Comparison of ENCODE assay signal across 9 mouse cellular contexts in genomic region chr8:105495350-105496302, GRCm38 (mm10). TPM values are rescaled to one million over a fixed set of nuclear protein-coding genes. Genes with fewer than 3 reads are reported as not detected.
DNase-seq lines count a peak whose midpoint lies in the region; ATAC-seq and TF ChIP-seq lines count a peak whose summit lies in the region.
"Had no signal": no experiment of that assay in that cellular context is flagged by ENCODE, and none has a peak within 500 bp of the region (broad histone marks: within the 10 kb centered on the region; RNA-seq: fewer than 3 reads in every experiment).

No protein-coding gene starts in this region.

- no peaks in the 10 kb centered on the region; the same call in 1 of the 2 replicates for H3K36me3 ChIP-seq in heart, adult 2 months (ENCODE audit: control insufficient read depth, insufficient read depth, low read length)
- no peaks in the 10 kb centered on the region for H3K36me3 ChIP-seq in hindbrain, embryonic 16.5 days (ENCODE audit: control insufficient read depth, insufficient read depth, low read length)
- H3K36me3 ChIP-seq in midbrain, embryonic 12.5 days, result no peaks in the 10 kb centered on the region

- peak overlapping the region; percentile 68 for H3K4me3 ChIP-seq in heart, adult 2 months
- H3K4me3 ChIP-seq in brown adipose tissue, adult 24 weeks (ENCODE audit: insufficient read depth, low read depth, low read length), result peak overlapping the region; percentile 93
- H3K4me3 ChIP-seq in hindbrain, embryonic 16.5 days (ENCODE audit: low read length), result peak overlapping the region; percentile 90
- H3K4me3 ChIP-seq in midbrain, embryonic 12.5 days, result peak overlapping the region; percentile 76

- H3K9ac ChIP-seq in heart, adult 2 months (ENCODE audit: low read depth, low read length), result no peak overlapping the region
- peak overlapping the region; percentile 95; the same call in 1 of the 2 replicates for H3K9ac ChIP-seq in hindbrain, embryonic 16.5 days (ENCODE audit: low read depth, low read length)
- H3K9ac ChIP-seq in midbrain, embryonic 12.5 days (replicated peaks), result peak overlapping the region; percentile 77

- intact Hi-C loops in heart, adult 2 months (cut with DNase I), result no loop called here

- peak overlapping the region; percentile 89 for H3K27ac ChIP-seq in heart, adult 2 months
- peak overlapping the region; percentile 71 for H3K27ac ChIP-seq in brown adipose tissue, adult 24 weeks (replicated peaks; ENCODE audit: low read depth, low read length)
- peak overlapping the region; percentile 86 for H3K27ac ChIP-seq in hindbrain, embryonic 16.5 days (ENCODE audit: low read depth, low read length)
- H3K27ac ChIP-seq in midbrain, embryonic 12.5 days (replicated peaks), result no peak overlapping the region

- peak in 1 of 2 experiments; percentile 25 for DNase-seq in heart, adult 2 months
- no peak for DNase-seq in heart, postnatal 4 days
- no peak for DNase-seq in ovary, postnatal 36 days (ENCODE audit: low spot score)

- 43% methylated on average over 17 of the region's 17 CpGs for WGBS in heart, adult 2 months
- 20% methylated on average over 17 of the region's 17 CpGs for WGBS in hindbrain, embryonic 16.5 days
- 25% methylated on average over 17 of the region's 17 CpGs for WGBS in midbrain, embryonic 12.5 days

- no peaks in the 10 kb centered on the region; the same call in 1 of the 2 replicates for H3K79me2 ChIP-seq in heart, adult 2 months (replicated peaks; ENCODE audit: control insufficient read depth, insufficient read depth, low read length)

- no peaks in the 10 kb centered on the region for H3K9me3 ChIP-seq in hindbrain, embryonic 16.5 days (ENCODE audit: control insufficient read depth, low read length)
- H3K9me3 ChIP-seq in midbrain, embryonic 12.5 days, result no peaks in the 10 kb centered on the region

- peaks cover 5% of the 10 kb centered on the region for H3K4me1 ChIP-seq in heart, adult 2 months (ENCODE audit: control insufficient read depth, insufficient read depth, low read length)
- peaks cover 7% of the 10 kb centered on the region; the same call in 1 of the 2 replicates for H3K4me1 ChIP-seq in brown adipose tissue, adult 24 weeks (ENCODE audit: control insufficient read depth, insufficient read depth, insufficient read length, low read length)
- peaks cover 17% of the 10 kb centered on the region for H3K4me1 ChIP-seq in hindbrain, embryonic 16.5 days (ENCODE audit: control insufficient read depth, insufficient read depth, low read depth, low read length)
- peaks cover 27% of the 10 kb centered on the region for H3K4me1 ChIP-seq in midbrain, embryonic 12.5 days

- no peak for TF ChIP-seq CTCF in heart, adult 2 months (IDR thresholded peaks at IDR 0.05)

- ATAC-seq in hindbrain, embryonic 16.5 days, result peak; percentile 3; the same call in 1 of the 2 replicates
- ATAC-seq in midbrain, embryonic 12.5 days (ENCODE audit: low FRiP score, low read depth), result peak; percentile 12; the same call in 1 of the 2 replicates
- no peak for ATAC-seq in activated CD4-positive, CD25-positive, alpha-beta regulatory T cell, adult 4 months
- no peak for ATAC-seq in cerebellum, adult (ENCODE audit: insufficient number of reproducible peaks, low FRiP score, low TSS enrichment)

- TF ChIP-seq EP300 in heart, adult 2 months (IDR thresholded peaks at IDR 0.05; ENCODE audit: insufficient read depth, low read depth, low read length), result no peak

- TF ChIP-seq POLR2A in heart, adult 2 months (IDR thresholded peaks at IDR 0.05; ENCODE audit: insufficient read depth, low read depth, low read length), result no peak

- H3K27me3 ChIP-seq in heart, adult 2 months (ENCODE audit: control insufficient read depth, insufficient read depth, low read length), result no peaks in the 10 kb centered on the region
- no peaks in the 10 kb centered on the region for H3K27me3 ChIP-seq in hindbrain, embryonic 16.5 days (replicated peaks; ENCODE audit: control insufficient read depth, insufficient read depth, low read length)
- H3K27me3 ChIP-seq in midbrain, embryonic 12.5 days, result 0 out of 2 replicates have a peak, but pooled peaks cover 6% of the 10 kb centered on the region

- peak overlapping the region; percentile 81 for H3K4me2 ChIP-seq in hindbrain, embryonic 16.5 days (ENCODE audit: low read length)
- H3K4me2 ChIP-seq in midbrain, embryonic 12.5 days (replicated peaks), result peak overlapping the region; percentile 89

RNA-seq across cellular contexts. Expression of gene Zdhhc1, which starts 1.1 kb away (rescaled TPM):
- 10 to 100 TPM; 13.0 to 13.3 TPM for total RNA-seq in heart, adult 2 months (2021)
- 37.5 and 40.5 TPM in 2 replicates for polyA plus RNA-seq in heart, adult 2 months (2012; rRNA removed)
- total RNA-seq in heart, postnatal 4 days (2021), result 10 to 100 TPM; 14.6 to 15.9 TPM
- polyA plus RNA-seq in brown adipose tissue, adult 24 weeks (2012; ENCODE audit: insufficient read depth, insufficient read length, missing spikeins), result 8.7 and 10.2 TPM in 2 replicates
- polyA plus RNA-seq in hindbrain, embryonic 16.5 days (2015; fragmentation: Nextera tagmentation; extraction: Ambion mirVana), result 39.0 and 40.2 TPM in 2 replicates
- polyA plus RNA-seq in midbrain, embryonic 12.5 days (2016; fragmentation: Nextera tagmentation; extraction: Ambion mirVana), result 29.9 and 30.9 TPM in 2 replicates
- under 1 TPM; 0.43 to 0.62 TPM for polyA plus RNA-seq in activated CD4-positive, CD25-positive, alpha-beta regulatory T cell, adult 4 months (2017; shearing (Covaris generic))

RNA-seq across cellular contexts. Expression of gene Hsd11b2, which starts 22.9 kb away (rescaled TPM):
- total RNA-seq in heart, adult 2 months (2021), result under 1 TPM in 1 of 2 experiments, not detected in 1; 0.23 TPM
- 0.08 and 0.32 TPM in 2 replicates for polyA plus RNA-seq in heart, adult 2 months (2012; rRNA removed)
- under 1 TPM; 0.43 to 0.52 TPM for total RNA-seq in heart, postnatal 4 days (2021)
- not detected in 2 replicates for polyA plus RNA-seq in brown adipose tissue, adult 24 weeks (2012; ENCODE audit: insufficient read depth, insufficient read length, missing spikeins)
- 6.9 and 8.8 TPM in 2 replicates for polyA plus RNA-seq in hindbrain, embryonic 16.5 days (2015; fragmentation: Nextera tagmentation; extraction: Ambion mirVana)
- polyA plus RNA-seq in midbrain, embryonic 12.5 days (2016; fragmentation: Nextera tagmentation; extraction: Ambion mirVana), result 20.1 and 23.5 TPM in 2 replicates
- not detected for polyA plus RNA-seq in activated CD4-positive, CD25-positive, alpha-beta regulatory T cell, adult 4 months (2017; shearing (Covaris generic))
- total RNA-seq: common myeloid progenitor, adult 5-6 weeks had no signal

RNA-seq across cellular contexts. Expression of gene Tppp3, which starts 24.3 kb away (rescaled TPM):
- 10 to 100 TPM; 35.0 to 48.8 TPM for total RNA-seq in heart, adult 2 months (2021)
- polyA plus RNA-seq in heart, adult 2 months (2012; rRNA removed), result 73.7 and 89.2 TPM in 2 replicates
- 10 to 100 TPM; 44.4 to 46.1 TPM for total RNA-seq in heart, postnatal 4 days (2021)
- 29.6 and 45.2 TPM in 2 replicates for polyA plus RNA-seq in brown adipose tissue, adult 24 weeks (2012; ENCODE audit: insufficient read depth, insufficient read length, missing spikeins)
- polyA plus RNA-seq in hindbrain, embryonic 16.5 days (2015; fragmentation: Nextera tagmentation; extraction: Ambion mirVana), result 246 and 256 TPM in 2 replicates
- polyA plus RNA-seq in midbrain, embryonic 12.5 days (2016; fragmentation: Nextera tagmentation; extraction: Ambion mirVana), result 86.8 and 94.2 TPM in 2 replicates
- under 1 TPM; 0.50 to 0.60 TPM for polyA plus RNA-seq in activated CD4-positive, CD25-positive, alpha-beta regulatory T cell, adult 4 months (2017; shearing (Covaris generic))
- total RNA-seq: common myeloid progenitor, adult 5-6 weeks had no signal

Comparison
In these comparisons a context has a peak if more than half of its experiments do, and no peak if none do; other contexts are left out.
1. ATAC-seq: peak in hindbrain, embryonic 16.5 days (single experiment) and midbrain, embryonic 12.5 days (single experiment); none in activated CD4-positive, CD25-positive, alpha-beta regulatory T cell, adult 4 months (single experiment) and cerebellum, adult (single experiment).
2. RNA of gene Tppp3, which starts 24.3 kb away (polyA plus RNA-seq): 246 to 256 TPM in hindbrain, embryonic 16.5 days, 86.8 to 94.2 TPM in midbrain, embryonic 12.5 days, 73.7 to 89.2 TPM in heart, adult 2 months and 29.6 to 45.2 TPM in brown adipose tissue, adult 24 weeks; 0.50 to 0.60 TPM in activated CD4-positive, CD25-positive, alpha-beta regulatory T cell, adult 4 months; every median in the first group is over 10 times any median in the second.
3. Peak in every context shown above with its lines, with median percentiles within 50 percentile points of each other: H3K4me3 ChIP-seq.